ENCODE assay signal across 18 mouse cellular contexts in genomic region chr10:31518210-31518609, GRCm38 (mm10).
"Had no signal": no experiment of that assay in that cellular context is flagged by ENCODE, and none has a peak within 500 bp of the region (broad histone marks: within the 10 kb centered on the region; RNA-seq: fewer than 3 reads in every experiment).

No protein-coding gene starts in this region.

- H3K9me3 ChIP-seq: midbrain, embryonic 10.5 days; midbrain, embryonic 12.5 days; neural tube, embryonic 13.5 days; neural tube, embryonic 15.5 days; stomach, embryonic 15.5 days had no signal

- H3K27ac ChIP-seq: midbrain, embryonic 10.5 days; midbrain, embryonic 12.5 days; neural tube, embryonic 13.5 days; neural tube, embryonic 15.5 days; stomach, embryonic 15.5 days; stomach, postnatal 0 days had no signal

- H3K9ac ChIP-seq: lung, embryonic 14.5 days; midbrain, embryonic 12.5 days; neural tube, embryonic 13.5 days; neural tube, embryonic 15.5 days; stomach, embryonic 15.5 days had no signal

- H3K4me3 ChIP-seq: midbrain, embryonic 10.5 days; midbrain, embryonic 12.5 days; myocyte; neural tube, embryonic 13.5 days; neural tube, embryonic 15.5 days; stomach, embryonic 15.5 days had no signal

- H3K36me3 ChIP-seq: midbrain, embryonic 12.5 days; neural tube, embryonic 13.5 days; neural tube, embryonic 15.5 days; stomach, embryonic 15.5 days had no signal

- H3K27me3 ChIP-seq: midbrain, embryonic 12.5 days; neural tube, embryonic 13.5 days; neural tube, embryonic 15.5 days; stomach, embryonic 15.5 days had no signal

- DNase-seq: lung, adult 18-20 months; lung, embryonic 14.5 days; lung, postnatal 10 days; lung, postnatal 4 days; midbrain, embryonic 14.5 days; retina, postnatal 1 day; right cerebral cortex, postnatal 14 days; thymus, adult 2 months; thymus, postnatal 25 days; thymus, postnatal 4 days had no signal

- H3K4me1 ChIP-seq: midbrain, embryonic 10.5 days; stomach, embryonic 15.5 days had no signal

- H3K4me2 ChIP-seq: lung, embryonic 14.5 days; midbrain, embryonic 12.5 days; neural tube, embryonic 13.5 days; neural tube, embryonic 15.5 days; stomach, embryonic 15.5 days had no signal

- ATAC-seq: midbrain, embryonic 16.5 days had no signal
